Mouse (Mus musculus) midbrain, embryonic 12.5 days (tissue): ENCODE results near the gene Heyl. TPM values are rescaled to one million over a fixed set of nuclear protein-coding genes. Genes with fewer than 3 reads are reported as not detected.
"Not testable (repeated sequence)": the region's sequence is repeated elsewhere in the genome, so short reads cannot be mapped to it uniquely, and the experiment has no call there.

ENCODE experiments used
- ATAC-seq: fragments of 200-750 bp; cut with Nextera tagmentation; 2 replicates; pipeline ENCODE4 v1.8.0; 2017; ENCODE audit warnings: low read depth, moderate TSS enrichment, moderate library complexity; ENCODE audit not compliant: low FRiP score
- H3K27ac ChIP-seq: fragments of 300-500 bp; sonication (generic); replicated peaks from 2 replicates; pipeline ENCODE4 v1.5.1; 2016; ENCODE audit warnings: mild to moderate bottlenecking
- H3K27me3 ChIP-seq: fragments of 300-500 bp; sonication (generic); 2 replicates; pipeline ENCODE4 v1.6.1; 2016; ENCODE audit warnings: mild to moderate bottlenecking
- H3K36me3 ChIP-seq: fragments of 300-500 bp; sonication (generic); 2 replicates; pipeline ENCODE4 v1.6.1; 2016
- H3K4me1 ChIP-seq: fragments of 300-500 bp; sonication (generic); 2 replicates; pipeline ENCODE4 v1.6.1; 2016
- H3K4me2 ChIP-seq: fragments of 300-500 bp; sonication (generic); replicated peaks from 2 replicates; pipeline ENCODE4 v1.6.1; 2016; ENCODE audit warnings: mild to moderate bottlenecking, moderate library complexity
- H3K4me3 ChIP-seq: fragments of 300-500 bp; sonication (generic); 2 replicates; pipeline ENCODE4 v1.5.1; 2016; ENCODE audit warnings: mild to moderate bottlenecking
- H3K9ac ChIP-seq: fragments of 300-500 bp; sonication (generic); replicated peaks from 2 replicates; pipeline ENCODE4 v1.6.1; 2016; ENCODE audit warnings: mild to moderate bottlenecking, moderate library complexity
- H3K9me3 ChIP-seq: fragments of 300-500 bp; sonication (generic); 2 replicates; pipeline ENCODE4 v1.6.1; 2016; ENCODE audit warnings: mild to moderate bottlenecking
- WGBS: fragments of 180-500 bp; shearing (Covaris S2); methylation state at CpG from one replicate; pipeline ENCODE4 v1.1.7; 2016; 5-methylcytosine and 5-hydroxymethylcytosine counted together
- polyA plus RNA-seq: library from polyadenylated mRNA; unstranded; fragments of >200 nt; fragmentation: Nextera tagmentation; extraction: Ambion mirVana; gene quantifications from 2 replicates; pipeline ENCODE4 v1.2.1, GENCODE M21; 2016

The Heyl gene
- polyA plus RNA-seq, 1 experiment from 2014 or later, result 8.0 TPM

DNA sequence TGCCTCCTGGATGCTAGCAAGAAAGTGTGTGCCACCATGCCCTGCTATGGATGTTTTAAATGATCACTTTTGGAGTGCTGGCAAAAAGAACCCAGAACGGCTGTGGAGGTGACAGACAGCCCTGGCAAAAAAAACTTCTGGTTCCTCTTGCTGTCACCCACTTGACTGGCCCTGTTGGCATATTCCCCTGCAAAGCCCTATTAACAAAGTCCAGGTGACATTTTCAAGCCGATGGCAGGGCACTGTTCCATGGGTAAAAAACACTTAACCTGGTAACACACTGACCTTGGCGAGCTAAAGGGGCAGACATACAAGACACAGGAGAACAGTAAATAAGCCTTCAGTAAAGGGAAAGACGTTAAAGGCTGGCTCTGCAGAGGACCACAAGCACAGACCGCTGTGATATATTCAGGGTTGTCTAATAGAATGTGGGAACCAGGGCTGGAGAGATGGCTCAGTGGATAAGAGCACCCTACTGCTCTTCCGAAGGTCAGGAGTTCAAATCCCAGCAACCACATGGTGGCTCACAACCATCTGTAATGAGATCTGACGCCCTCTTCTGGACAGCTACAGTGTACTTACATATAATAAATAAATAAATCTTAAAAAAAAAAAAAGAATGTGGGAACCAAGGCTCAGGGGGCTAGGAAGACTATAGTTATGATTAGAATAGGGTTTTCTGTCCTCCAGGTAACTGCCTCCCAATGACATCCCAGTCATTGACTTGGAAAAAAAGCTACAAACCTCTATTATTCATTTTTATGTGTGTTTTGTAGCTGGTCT lies 60.5 kb downstream of the Heyl start:
- Histone ChIP-seq H3K36me3 (peaks cover 92% of the 10 kb centered on the region), H3K4me2 (no peak overlapping the region), H3K9me3 (no peaks in the 10 kb centered on the region), H3K9ac (no peak overlapping the region), H3K4me1 (no peaks in the 10 kb centered on the region), H3K27ac (no peak overlapping the region), H3K4me3 (no peak overlapping the region), H3K27me3 (no peaks in the 10 kb centered on the region)
- 87% methylated on average over 7 of the region's 7 CpGs for WGBS
- no peak for ATAC-seq

DNA sequence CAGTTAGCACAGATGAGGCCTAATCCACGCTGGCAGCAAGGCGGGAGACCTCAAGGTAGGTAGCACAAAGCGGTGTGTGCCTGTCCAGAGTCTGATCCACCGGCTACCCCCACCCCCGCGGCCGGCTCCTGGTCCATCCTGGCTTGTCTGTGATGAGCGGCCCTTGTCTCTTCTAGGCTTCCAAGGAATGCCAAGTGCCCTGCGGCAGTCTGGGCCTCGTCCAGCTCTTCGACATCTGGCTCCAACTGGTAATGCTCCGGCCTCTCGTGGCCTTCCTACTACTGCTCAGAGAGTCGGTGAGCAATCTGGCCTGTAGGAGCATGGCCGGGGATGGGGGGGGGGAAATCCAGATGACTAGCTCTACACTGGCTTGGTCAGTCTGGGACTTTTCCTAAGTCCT lies 61.7 kb downstream of the Heyl start:
- WGBS, result 93% methylated on average over 15 of the region's 15 CpGs
- H3K4me2 ChIP-seq, H3K9ac ChIP-seq, ATAC-seq, H3K9me3 ChIP-seq, H3K27ac ChIP-seq, H3K4me1 ChIP-seq, H3K4me3 ChIP-seq, H3K27me3 ChIP-seq: not testable (repeated sequence)
- peaks cover 92% of the 10 kb centered on the region for H3K36me3 ChIP-seq

DNA sequence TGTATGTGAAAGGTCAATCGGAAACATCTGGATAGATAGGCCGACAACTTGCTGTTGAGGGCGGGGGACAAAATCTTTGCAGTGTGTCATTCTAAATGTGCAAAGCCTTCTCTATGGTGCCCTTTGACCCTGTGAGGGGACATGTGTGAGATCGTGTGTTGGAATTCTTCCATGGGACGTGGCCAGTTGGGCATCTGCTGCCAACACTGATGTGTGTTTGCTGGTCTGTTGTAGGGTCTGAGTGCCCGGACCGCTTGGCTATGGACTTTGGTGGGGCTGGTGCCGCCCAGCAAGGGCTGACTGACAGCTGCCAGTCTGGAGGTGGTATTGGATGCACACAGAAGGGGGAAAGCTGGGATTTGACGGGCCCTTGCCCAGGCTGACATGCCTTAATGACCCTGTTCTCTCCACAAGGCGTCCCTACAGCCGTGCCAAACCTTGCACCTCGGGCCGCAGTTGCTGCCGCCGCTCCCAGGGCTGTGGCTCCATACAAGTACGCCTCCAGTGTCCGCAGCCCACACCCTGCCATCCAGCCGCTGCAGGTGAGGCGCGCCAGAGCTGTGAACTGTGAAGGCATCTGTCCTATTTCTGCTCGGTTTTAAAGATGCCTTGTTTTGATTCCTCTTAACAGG lies 62.3 kb downstream of the Heyl start:
- no peaks in the 10 kb centered on the region for H3K27me3 ChIP-seq
- no peaks in the 10 kb centered on the region for H3K4me1 ChIP-seq
- no peak overlapping the region for H3K9ac ChIP-seq
- WGBS, result 95% methylated on average over 21 of the region's 21 CpGs
- no peak overlapping the region for H3K27ac ChIP-seq
- H3K4me3 ChIP-seq, result no peak overlapping the region
- H3K36me3 ChIP-seq, result peaks cover 92% of the 10 kb centered on the region
- no peak overlapping the region for H3K4me2 ChIP-seq
- ATAC-seq, result no peak
- no peaks in the 10 kb centered on the region for H3K9me3 ChIP-seq

DNA sequence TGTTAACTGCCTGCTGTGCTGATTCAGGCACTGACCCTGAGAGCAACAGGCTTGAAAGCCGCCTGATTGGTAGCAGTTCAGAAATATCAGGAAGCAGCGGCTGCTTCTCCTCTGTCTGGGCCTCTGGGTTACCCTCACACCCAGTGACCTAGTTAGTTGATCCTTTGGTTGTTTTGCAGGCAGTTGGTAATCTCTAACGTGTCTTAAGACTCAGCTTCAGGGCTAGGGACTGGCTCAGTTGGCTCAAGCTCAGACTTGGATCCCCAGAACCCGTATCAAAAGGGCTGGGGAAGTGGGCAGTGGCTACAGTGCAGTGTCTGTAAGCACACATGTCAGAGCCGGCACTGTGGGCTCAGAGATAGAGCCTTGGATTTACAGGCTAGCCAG lies 62.8 kb downstream of the Heyl start:
- Histone ChIP-seq H3K27me3 (no peaks in the 10 kb centered on the region), H3K27ac (no peak overlapping the region), H3K9ac (no peak overlapping the region), H3K36me3 (peaks cover 92% of the 10 kb centered on the region), H3K4me3 (no peak overlapping the region), H3K4me1 (no peaks in the 10 kb centered on the region), H3K9me3 (no peaks in the 10 kb centered on the region), H3K4me2 (no peak overlapping the region)
- no peak for ATAC-seq
- WGBS, result 87% methylated on average over 5 of the region's 5 CpGs

DNA sequence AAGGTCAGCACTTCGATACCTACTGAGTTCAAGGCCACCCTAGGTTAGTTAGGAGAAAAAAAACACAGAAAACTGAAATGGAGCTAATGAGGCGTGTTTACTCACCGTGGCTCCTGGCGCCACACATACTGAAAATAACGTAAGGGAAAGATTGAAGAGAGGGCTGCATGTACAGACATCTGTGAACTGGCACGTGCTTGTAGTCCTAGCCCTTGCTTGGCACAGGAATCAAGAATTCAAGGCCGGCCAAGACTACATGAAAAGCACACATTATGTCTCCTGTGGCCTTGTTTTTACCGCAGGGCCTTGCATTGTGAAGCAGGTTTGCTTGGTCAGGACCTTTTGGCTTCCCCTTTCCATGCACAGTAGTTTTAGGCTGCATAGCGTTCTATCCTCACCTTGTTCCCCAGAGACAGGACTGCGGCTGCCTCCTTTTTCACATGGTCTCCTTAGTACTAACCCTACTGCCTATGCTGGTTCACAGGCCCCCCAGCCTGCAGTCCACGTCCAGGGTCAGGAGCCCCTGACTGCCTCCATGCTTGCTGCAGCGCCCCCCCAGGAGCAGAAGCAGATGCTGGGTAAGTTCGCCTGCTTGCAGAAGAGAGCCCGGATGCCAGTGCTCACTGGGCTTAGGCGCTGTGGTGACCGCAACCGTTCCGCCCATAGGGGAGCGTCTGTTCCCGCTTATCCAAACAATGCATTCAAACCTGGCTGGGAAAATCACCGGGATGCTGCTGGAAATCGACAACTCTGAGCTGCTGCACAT lies 64.0 kb downstream of the Heyl start:
- Histone ChIP-seq H3K36me3 (peaks cover 90% of the 10 kb centered on the region), H3K27ac (no peak overlapping the region), H3K27me3 (no peaks in the 10 kb centered on the region), H3K4me2 (no peak overlapping the region), H3K9me3 (no peaks in the 10 kb centered on the region), H3K9ac (no peak overlapping the region), H3K4me3 (no peak overlapping the region), H3K4me1 (no peaks in the 10 kb centered on the region)
- 93% methylated on average over 22 of the region's 22 CpGs for WGBS
- ATAC-seq, result no peak

DNA sequence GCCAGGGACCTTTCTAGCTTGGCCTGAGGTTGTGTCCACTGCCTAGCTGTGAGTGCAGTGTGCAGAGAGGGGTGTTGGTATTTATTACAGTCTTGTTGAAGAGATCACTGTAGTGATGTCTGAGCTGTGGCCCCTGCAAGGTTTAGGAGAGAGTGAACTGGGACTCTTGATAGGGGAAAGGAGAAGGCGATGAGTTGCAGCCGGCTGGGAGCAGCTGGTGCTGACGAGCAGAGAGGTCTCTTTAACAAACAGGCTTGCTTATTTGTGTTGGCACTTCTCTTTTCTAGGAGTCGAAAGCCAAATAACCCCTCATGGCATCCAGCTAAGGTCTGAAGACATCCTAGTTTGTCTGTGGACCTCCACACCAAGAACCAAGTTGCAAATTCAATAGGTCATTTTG lies 64.9 kb downstream of the Heyl start:
- WGBS, result 86% methylated on average over 4 of the region's 4 CpGs
- ATAC-seq, result no peak
- H3K36me3 ChIP-seq, result peaks cover 90% of the 10 kb centered on the region
- no peak overlapping the region for H3K9ac ChIP-seq
- no peaks in the 10 kb centered on the region for H3K9me3 ChIP-seq
- H3K4me2 ChIP-seq, result no peak overlapping the region
- H3K4me1 ChIP-seq, result no peaks in the 10 kb centered on the region
- no peak overlapping the region for H3K4me3 ChIP-seq
- no peak overlapping the region for H3K27ac ChIP-seq
- no peaks in the 10 kb centered on the region for H3K27me3 ChIP-seq

DNA sequence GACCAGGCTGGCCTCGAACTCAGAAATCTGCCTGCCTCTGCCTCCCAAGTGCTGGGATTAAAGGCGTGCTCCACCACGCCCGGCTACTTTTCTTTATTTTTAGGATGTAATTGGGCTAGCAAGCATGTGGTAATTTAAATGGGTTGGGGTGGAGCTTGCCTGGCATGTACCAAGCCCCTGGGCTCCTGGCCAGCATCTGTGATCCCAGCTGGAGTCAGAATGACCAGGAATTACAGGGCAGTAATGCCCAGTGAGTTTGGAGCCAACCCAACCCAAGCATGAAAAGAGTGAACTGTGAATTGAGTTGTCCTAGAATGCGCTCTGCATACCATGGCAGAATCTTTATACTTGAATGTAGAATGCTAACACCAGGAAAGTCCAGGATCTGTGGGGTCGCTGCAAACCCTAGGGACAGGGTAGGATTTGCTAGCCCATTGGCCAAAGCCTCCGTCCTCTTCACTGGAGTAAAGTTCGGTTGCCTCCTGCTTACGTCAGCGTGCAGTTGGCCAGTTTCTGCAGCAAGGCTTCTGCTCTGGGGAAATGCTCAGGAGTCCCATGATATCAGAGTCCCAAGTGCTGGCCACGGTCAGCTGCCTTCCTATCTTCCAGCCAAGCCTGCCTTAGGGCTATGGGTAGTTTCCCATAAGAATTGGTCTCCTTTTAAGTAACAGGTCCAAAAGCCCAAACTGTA lies 65.8 kb downstream of the Heyl start:
- 96% methylated on average over 11 of the region's 11 CpGs for WGBS
- no peak overlapping the region for H3K4me2 ChIP-seq
- H3K27me3 ChIP-seq, result no peaks in the 10 kb centered on the region
- no peak overlapping the region for H3K9ac ChIP-seq
- H3K4me3 ChIP-seq, result no peak overlapping the region
- no peaks in the 10 kb centered on the region for H3K9me3 ChIP-seq
- ATAC-seq, result no peak
- no peaks in the 10 kb centered on the region for H3K4me1 ChIP-seq
- H3K27ac ChIP-seq, result no peak overlapping the region
- peaks cover 90% of the 10 kb centered on the region for H3K36me3 ChIP-seq

Other genes with a start within 250 kb of the Heyl start
- 130 and 140 TPM in 2 replicates for gene Mycl, start 237.9 kb upstream of the Heyl start, polyA plus RNA-seq
- gene Trit1, start 217.0 kb upstream of the Heyl start, polyA plus RNA-seq, result 29.3 and 30.0 TPM in 2 replicates
- gene Bmp8b, start 128.4 kb upstream of the Heyl start, polyA plus RNA-seq, result 0.10 and 0.13 TPM in 2 replicates
- not detected in 2 replicates for gene Oxct2b, start 117.3 kb upstream of the Heyl start, polyA plus RNA-seq
- 91.9 and 99.0 TPM in 2 replicates for gene Ppie, start 93.6 kb upstream of the Heyl start, polyA plus RNA-seq
- 2.4 and 3.5 TPM in 2 replicates for gene Hpcal4, start 50.3 kb upstream of the Heyl start, polyA plus RNA-seq
- gene Nt5c1a, start 32.1 kb upstream of the Heyl start, polyA plus RNA-seq, result not detected in 2 replicates
- gene Pabpc4, start 28.8 kb downstream of the Heyl start, polyA plus RNA-seq, result 30.7 and 35.0 TPM in 2 replicates
- not detected in 2 replicates for gene Oxct2a, start 90.1 kb downstream of the Heyl start, polyA plus RNA-seq
- gene Bmp8a, start 109.7 kb downstream of the Heyl start, polyA plus RNA-seq, result 0.12 and 0.19 TPM in 2 replicates